Mouse (Mus musculus) limb, embryonic 13.5 days (tissue): ENCODE data around the gene Igsf21. TPM values are rescaled to one million over a fixed set of nuclear protein-coding genes. Genes with fewer than 3 reads are reported as not detected.

Source experiments
- ATAC-seq: fragments of 200-750 bp; cut with Nextera tagmentation; 2 replicates; pipeline ENCODE4 v1.8.0; 2017; ENCODE audit warnings: low read depth, moderate number of reproducible peaks, moderate TSS enrichment; ENCODE audit not compliant: low FRiP score
- H3K27ac ChIP-seq: fragments of 300-500 bp; sonication (generic); 2 replicates; pipeline ENCODE4 v1.5.1; 2015; ENCODE audit warnings: inconsistent platforms, mild to moderate bottlenecking, moderate library complexity
- H3K27me3 ChIP-seq: fragments of 300-500 bp; sonication (generic); 2 replicates; pipeline ENCODE4 v1.6.1; 2015; ENCODE audit warnings: mild to moderate bottlenecking, inconsistent platforms
- H3K36me3 ChIP-seq: fragments of 300-500 bp; sonication (generic); 2 replicates; pipeline ENCODE4 v1.6.1; 2015; ENCODE audit warnings: inconsistent platforms, mild to moderate bottlenecking, moderate library complexity
- H3K4me1 ChIP-seq: fragments of 300-500 bp; sonication (generic); 2 replicates; pipeline ENCODE4 v1.6.1; 2015; ENCODE audit warnings: inconsistent platforms
- H3K4me2 ChIP-seq: fragments of 300-500 bp; sonication (generic); replicated peaks from 2 replicates; pipeline ENCODE4 v1.6.1; 2015; ENCODE audit warnings: inconsistent platforms, mild to moderate bottlenecking, moderate library complexity
- H3K4me3 ChIP-seq: fragments of 300-500 bp; sonication (generic); 2 replicates; pipeline ENCODE4 v1.5.1; 2015; ENCODE audit warnings: moderate library complexity, mild to moderate bottlenecking, inconsistent platforms
- H3K9ac ChIP-seq: fragments of 300-500 bp; sonication (generic); 2 replicates; pipeline ENCODE4 v1.6.1; 2015; ENCODE audit warnings: mild to moderate bottlenecking, inconsistent platforms
- H3K9me3 ChIP-seq: fragments of 300-500 bp; sonication (generic); 2 replicates; pipeline ENCODE4 v1.6.1; 2016; ENCODE audit warnings: inconsistent platforms
- WGBS: fragments of 180-500 bp; shearing (Covaris S2); methylation state at CpG from one replicate; pipeline ENCODE4 v1.1.7; 2015; 5-methylcytosine and 5-hydroxymethylcytosine counted together
- polyA plus RNA-seq: library from polyadenylated mRNA; unstranded; fragments of >200 nt; fragmentation: Nextera tagmentation; extraction: Ambion mirVana; gene quantifications from 2 replicates; pipeline ENCODE4 v1.2.1, GENCODE M21; 2015

Gene Igsf21
- polyA plus RNA-seq, 1 experiment from 2014 or later, result 0.32 TPM

GRCm38 (mm10) chr4:140129553-140130275 lies 116.9 kb downstream of the Igsf21 start:
- ATAC-seq, result no peak
- Histone ChIP-seq H3K36me3 (no peaks in the 10 kb centered on the region), H3K4me3 (no peak overlapping the region)

GRCm38 (mm10) chr4:140128116-140128515 lies 118.5 kb downstream of the Igsf21 start:
- Histone ChIP-seq H3K27me3 (peaks cover 17% of the 10 kb centered on the region), H3K4me3 (no peak overlapping the region), H3K4me2 (no peak overlapping the region), H3K9ac (no peak overlapping the region), H3K27ac (no peak overlapping the region), H3K36me3 (no peaks in the 10 kb centered on the region), H3K9me3 (no peaks in the 10 kb centered on the region), H3K4me1 (peaks cover 28% of the 10 kb centered on the region; the same call in 1 of the 2 replicates)
- 74% methylated on average over 11 of the region's 11 CpGs for WGBS
- no peak for ATAC-seq

More at GRCm38 (mm10) chr4:140129553-140130275, 116.9 kb downstream of the Igsf21 start:
- Histone ChIP-seq H3K9me3 (no peaks in the 10 kb centered on the region), H3K4me1 (peaks cover 27% of the 10 kb centered on the region; the same call in 1 of the 2 replicates), H3K27me3 (peaks cover 22% of the 10 kb centered on the region), H3K4me2 (no peak overlapping the region), H3K27ac (no peak overlapping the region), H3K9ac (no peak overlapping the region)
- 48% methylated on average over 12 of the region's 12 CpGs for WGBS

GRCm38 (mm10) chr4:140125806-140126205 lies 120.8 kb downstream of the Igsf21 start:
- peaks cover 6% of the 10 kb centered on the region; the same call in 1 of the 2 replicates for H3K27me3 ChIP-seq
- H3K36me3 ChIP-seq, result no peaks in the 10 kb centered on the region
- H3K27ac ChIP-seq, result no peak overlapping the region
- no peak overlapping the region for H3K4me2 ChIP-seq
- WGBS, result 75% methylated on average over 7 of the region's 7 CpGs
- no peak overlapping the region for H3K9ac ChIP-seq
- H3K9me3 ChIP-seq, result no peaks in the 10 kb centered on the region
- no peak overlapping the region for H3K4me3 ChIP-seq
- H3K4me1 ChIP-seq, result peaks cover 26% of the 10 kb centered on the region; the same call in 1 of the 2 replicates
- ATAC-seq, result no peak

- no peak for ATAC-seq
- no peaks in the 10 kb centered on the region for H3K36me3 ChIP-seq
- no peak overlapping the region for H3K9ac ChIP-seq
- H3K9me3 ChIP-seq, result no peaks in the 10 kb centered on the region
- H3K4me3 ChIP-seq, result no peak overlapping the region
- H3K4me1 ChIP-seq, result peaks cover 15% of the 10 kb centered on the region; the same call in 1 of the 2 replicates
- H3K27ac ChIP-seq, result no peak overlapping the region
- H3K4me2 ChIP-seq, result no peak overlapping the region
- H3K27me3 ChIP-seq, result peaks cover under 1% of the 10 kb centered on the region; the same call in 1 of the 2 replicates
- 81% methylated on average over 5 of the region's 5 CpGs for WGBS
Observed at GRCm38 (mm10) chr4:140122534-140122933, 124.0 kb downstream of the Igsf21 start.

GRCm38 (mm10) chr4:140117275-140117691 lies 129.3 kb downstream of the Igsf21 start:
- no peak overlapping the region for H3K4me2 ChIP-seq
- no peak overlapping the region for H3K27ac ChIP-seq
- H3K4me3 ChIP-seq, result no peak overlapping the region
- ATAC-seq, result no peak
- H3K36me3 ChIP-seq, result no peaks in the 10 kb centered on the region
- H3K9me3 ChIP-seq, result no peaks in the 10 kb centered on the region
- peaks cover 16% of the 10 kb centered on the region for H3K4me1 ChIP-seq
- H3K9ac ChIP-seq, result no peak overlapping the region
- 87% methylated on average over 7 of the region's 7 CpGs for WGBS
- H3K27me3 ChIP-seq, result peaks cover 17% of the 10 kb centered on the region; the same call in 1 of the 2 replicates

GRCm38 (mm10) chr4:140115756-140116155 lies 130.8 kb downstream of the Igsf21 start:
- H3K9ac ChIP-seq, result no peak overlapping the region
- no peak overlapping the region for H3K4me3 ChIP-seq
- peaks cover 21% of the 10 kb centered on the region; the same call in 1 of the 2 replicates for H3K27me3 ChIP-seq
- no peak overlapping the region for H3K4me2 ChIP-seq
- 76% methylated on average over 9 of the region's 9 CpGs for WGBS
- H3K9me3 ChIP-seq, result no peaks in the 10 kb centered on the region
- H3K27ac ChIP-seq, result no peak overlapping the region
- no peaks in the 10 kb centered on the region for H3K36me3 ChIP-seq
- ATAC-seq, result no peak
- H3K4me1 ChIP-seq, result peaks cover 16% of the 10 kb centered on the region

GRCm38 (mm10) chr4:140115053-140115452 lies 131.5 kb downstream of the Igsf21 start:
- H3K4me3 ChIP-seq, result no peak overlapping the region
- WGBS, result 92% methylated on average over 6 of the region's 6 CpGs
- ATAC-seq, result no peak
- no peak overlapping the region for H3K9ac ChIP-seq
- H3K36me3 ChIP-seq, result no peaks in the 10 kb centered on the region
- H3K27me3 ChIP-seq, result peaks cover 27% of the 10 kb centered on the region
- H3K4me2 ChIP-seq, result no peak overlapping the region
- no peaks in the 10 kb centered on the region for H3K9me3 ChIP-seq
- H3K4me1 ChIP-seq, result peaks cover 16% of the 10 kb centered on the region
- H3K27ac ChIP-seq, result peak overlapping the region; percentile 66; the same call in 1 of the 2 replicates

- H3K27ac ChIP-seq, result peak overlapping the region; percentile 66; the same call in 1 of the 2 replicates
- 48% methylated on average over 18 of the region's 18 CpGs for WGBS
- peak; percentile 78 for ATAC-seq
- peaks cover 39% of the 10 kb centered on the region for H3K27me3 ChIP-seq
- H3K36me3 ChIP-seq, result no peaks in the 10 kb centered on the region
- no peak overlapping the region for H3K9ac ChIP-seq
- H3K4me1 ChIP-seq, result peaks cover 23% of the 10 kb centered on the region
- H3K4me3 ChIP-seq, result no peak overlapping the region
- H3K9me3 ChIP-seq, result no peaks in the 10 kb centered on the region
- no peak overlapping the region; the same call in 1 of the 2 replicates for H3K4me2 ChIP-seq
Observed at GRCm38 (mm10) chr4:140113690-140114475, 132.7 kb downstream of the Igsf21 start.

GRCm38 (mm10) chr4:140109626-140109948 lies 137.0 kb downstream of the Igsf21 start:
- ATAC-seq, result no peak
- peaks cover 33% of the 10 kb centered on the region for H3K4me1 ChIP-seq
- peaks cover 63% of the 10 kb centered on the region for H3K27me3 ChIP-seq
- H3K9me3 ChIP-seq, result no peaks in the 10 kb centered on the region
- WGBS, result 41% methylated on average over 6 of the region's 6 CpGs
- H3K4me3 ChIP-seq, result peak overlapping the region; percentile 26; the same call in 1 of the 2 replicates
- peak overlapping the region; percentile 51 for H3K4me2 ChIP-seq
- no peaks in the 10 kb centered on the region for H3K36me3 ChIP-seq
- H3K27ac ChIP-seq, result no peak overlapping the region
- H3K9ac ChIP-seq, result peak overlapping the region; percentile 4; the same call in 1 of the 2 replicates

GRCm38 (mm10) chr4:140108871-140109625 lies 137.5 kb downstream of the Igsf21 start:
- no peak for ATAC-seq
- WGBS, result under 1% methylated on average over 32 of the region's 32 CpGs
- no peaks in the 10 kb centered on the region for H3K9me3 ChIP-seq
- no peak overlapping the region for H3K27ac ChIP-seq
- H3K4me3 ChIP-seq, result peak overlapping the region; percentile 26
- H3K36me3 ChIP-seq, result no peaks in the 10 kb centered on the region
- H3K4me2 ChIP-seq, result peak overlapping the region; percentile 51
- H3K27me3 ChIP-seq, result peaks cover 69% of the 10 kb centered on the region
- peaks cover 32% of the 10 kb centered on the region for H3K4me1 ChIP-seq
- peak overlapping the region; percentile 51; the same call in 1 of the 2 replicates for H3K9ac ChIP-seq

- Histone ChIP-seq H3K27me3 (peaks cover 82% of the 10 kb centered on the region), H3K36me3 (no peaks in the 10 kb centered on the region), H3K4me1 (peaks cover 36% of the 10 kb centered on the region), H3K9ac (no peak overlapping the region), H3K4me2 (no peak overlapping the region), H3K27ac (no peak overlapping the region), H3K9me3 (no peaks in the 10 kb centered on the region), H3K4me3 (no peak overlapping the region)
- no peak for ATAC-seq
- WGBS, result 79% methylated on average over 11 of the region's 12 CpGs
Observed at GRCm38 (mm10) chr4:140107161-140107560, 139.4 kb downstream of the Igsf21 start.
